Mouse (Mus musculus): Measurements from ENCODE around the gene Rhot1. TPM values are rescaled to one million over a fixed set of nuclear protein-coding genes. Genes with fewer than 3 reads are reported as not detected.

The Rhot1 gene
- polyA plus RNA-seq, 2 experiments: 40.3 to 55.8 TPM

GRCm38 (mm10) chr11:80303746-80304145, 94.9 kb downstream of the Rhot1 start:
- Histone ChIP-seq H3K4me3 (replicated peaks; ENCODE audit: low read length) (no peak overlapping the region), H3K36me3 (ENCODE audit: control insufficient read depth, insufficient read depth, low read length) (no peaks in the 10 kb centered on the region), H3K27me3 (ENCODE audit: control insufficient read depth, insufficient read depth, low read length) (peaks cover 38% of the 10 kb centered on the region), H3K9me3 (ENCODE audit: control insufficient read depth, low read length) (no peaks in the 10 kb centered on the region), H3K9ac (ENCODE audit: low read depth, low read length, severe bottlenecking) (no peak overlapping the region), H3K4me2 (replicated peaks; ENCODE audit: low read depth, low read length, severe bottlenecking) (no peak overlapping the region), H3K4me1 (ENCODE audit: control insufficient read depth, insufficient read depth, low read length) (peaks cover 16% of the 10 kb centered on the region; the same call in 1 of the 2 replicates), H3K27ac (replicated peaks; ENCODE audit: low read depth, low read length) (no peak overlapping the region)
- ATAC-seq (ENCODE audit: low FRiP score, low read depth) (no peak), DNase-seq (ENCODE audit: low spot score) (no peak)
- WGBS: 91% methylated on average over 3 of the region's 3 CpGs
- TF ChIP-seq POLR2A (IDR thresholded peaks at IDR 0.05; ENCODE audit: borderline replicate concordance, extremely low read depth, insufficient read depth, insufficient read length): no peak

- no peak overlapping the region for H3K9ac ChIP-seq (ENCODE audit: low read depth, low read length, severe bottlenecking)
- H3K27ac ChIP-seq (replicated peaks; ENCODE audit: low read depth, low read length): no peak overlapping the region
- no peaks in the 10 kb centered on the region for H3K9me3 ChIP-seq (ENCODE audit: control insufficient read depth, low read length)
- 78% methylated on average over 10 of the region's 10 CpGs for WGBS
- H3K36me3 ChIP-seq (ENCODE audit: control insufficient read depth, insufficient read depth, low read length): no peaks in the 10 kb centered on the region
- TF ChIP-seq POLR2A (IDR thresholded peaks at IDR 0.05; ENCODE audit: borderline replicate concordance, extremely low read depth, insufficient read depth, insufficient read length): no peak
- peaks cover 27% of the 10 kb centered on the region for H3K27me3 ChIP-seq (ENCODE audit: control insufficient read depth, insufficient read depth, low read length)
- no peak overlapping the region for H3K4me3 ChIP-seq (replicated peaks; ENCODE audit: low read length)
- peaks cover 15% of the 10 kb centered on the region; the same call in 1 of the 2 replicates for H3K4me1 ChIP-seq (ENCODE audit: control insufficient read depth, insufficient read depth, low read length)
- ATAC-seq (ENCODE audit: low FRiP score, low read depth) (no peak), DNase-seq (ENCODE audit: low spot score) (no peak)
- H3K4me2 ChIP-seq (replicated peaks; ENCODE audit: low read depth, low read length, severe bottlenecking): no peak overlapping the region
These were observed 96.0 kb downstream of the Rhot1 start for GRCm38 (mm10) chr11:80304846-80305245.

GRCm38 (mm10) chr11:80308537-80308936, 99.7 kb downstream of the Rhot1 start:
- DNase-seq (ENCODE audit: low spot score): no peak
- H3K9ac ChIP-seq (ENCODE audit: low read depth, low read length, severe bottlenecking): no peak overlapping the region
- no peaks in the 10 kb centered on the region for H3K9me3 ChIP-seq (ENCODE audit: control insufficient read depth, low read length)
- H3K27ac ChIP-seq (replicated peaks; ENCODE audit: low read depth, low read length): no peak overlapping the region
- no peak for ATAC-seq (ENCODE audit: low FRiP score, low read depth)
- H3K4me1 ChIP-seq (ENCODE audit: control insufficient read depth, insufficient read depth, low read length): no peaks in the 10 kb centered on the region
- no peak overlapping the region for H3K4me3 ChIP-seq (replicated peaks; ENCODE audit: low read length)
- H3K36me3 ChIP-seq (ENCODE audit: control insufficient read depth, insufficient read depth, low read length): no peaks in the 10 kb centered on the region
- 57% methylated on average over 6 of the region's 6 CpGs for WGBS
- H3K27me3 ChIP-seq (ENCODE audit: control insufficient read depth, insufficient read depth, low read length): no peaks in the 10 kb centered on the region
- TF ChIP-seq POLR2A (IDR thresholded peaks at IDR 0.05; ENCODE audit: borderline replicate concordance, extremely low read depth, insufficient read depth, insufficient read length): no peak
- no peak overlapping the region for H3K4me2 ChIP-seq (replicated peaks; ENCODE audit: low read depth, low read length, severe bottlenecking)

- H3K36me3 ChIP-seq (ENCODE audit: control insufficient read depth, insufficient read depth, low read length): no peaks in the 10 kb centered on the region
- H3K9me3 ChIP-seq (ENCODE audit: control insufficient read depth, low read length): no peaks in the 10 kb centered on the region
- no peak overlapping the region for H3K4me3 ChIP-seq (replicated peaks; ENCODE audit: low read length)
- no peaks in the 10 kb centered on the region for H3K27me3 ChIP-seq (ENCODE audit: control insufficient read depth, insufficient read depth, low read length)
- DNase-seq (ENCODE audit: low spot score) (no peak), ATAC-seq (ENCODE audit: low FRiP score, low read depth) (no peak)
- H3K9ac ChIP-seq (ENCODE audit: low read depth, low read length, severe bottlenecking): no peak overlapping the region
- TF ChIP-seq POLR2A (IDR thresholded peaks at IDR 0.05; ENCODE audit: borderline replicate concordance, extremely low read depth, insufficient read depth, insufficient read length): no peak
- H3K27ac ChIP-seq (replicated peaks; ENCODE audit: low read depth, low read length): no peak overlapping the region
- H3K4me2 ChIP-seq (replicated peaks; ENCODE audit: low read depth, low read length, severe bottlenecking): no peak overlapping the region
- no peaks in the 10 kb centered on the region for H3K4me1 ChIP-seq (ENCODE audit: control insufficient read depth, insufficient read depth, low read length)
- WGBS: 74% methylated on average over 4 of the region's 4 CpGs
These were observed 102.5 kb downstream of the Rhot1 start for GRCm38 (mm10) chr11:80311271-80311670.

DNA sequence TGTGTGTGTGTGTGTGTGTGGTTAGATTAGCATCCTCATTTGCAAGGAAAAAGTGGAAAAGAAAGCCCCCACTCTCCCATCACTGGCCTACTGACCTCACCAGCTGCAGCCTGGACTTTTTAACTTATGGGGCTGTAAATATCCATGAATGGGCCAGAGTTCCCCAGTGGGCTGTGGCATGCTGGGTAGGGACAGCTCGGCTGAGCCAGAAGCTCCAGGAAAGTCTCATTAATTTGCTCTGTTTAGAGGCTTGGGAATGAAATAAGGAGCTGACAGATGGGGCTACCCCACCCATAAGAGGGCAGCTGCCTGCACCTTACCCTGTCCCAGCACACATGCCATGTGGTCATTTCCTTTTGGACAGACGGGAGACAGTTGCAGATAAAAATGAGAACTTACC, 103.2 kb downstream of the Rhot1 start:
- ATAC-seq (ENCODE audit: low FRiP score, low read depth) (no peak), DNase-seq (ENCODE audit: low spot score) (no peak)
- no peaks in the 10 kb centered on the region for H3K27me3 ChIP-seq (ENCODE audit: control insufficient read depth, insufficient read depth, low read length)
- H3K4me2 ChIP-seq (replicated peaks; ENCODE audit: low read depth, low read length, severe bottlenecking): no peak overlapping the region
- no peaks in the 10 kb centered on the region for H3K36me3 ChIP-seq (ENCODE audit: control insufficient read depth, insufficient read depth, low read length)
- no peak overlapping the region for H3K27ac ChIP-seq (replicated peaks; ENCODE audit: low read depth, low read length)
- no peak overlapping the region for H3K4me3 ChIP-seq (replicated peaks; ENCODE audit: low read length)
- no peaks in the 10 kb centered on the region for H3K4me1 ChIP-seq (ENCODE audit: control insufficient read depth, insufficient read depth, low read length)
- no peak for TF ChIP-seq POLR2A (IDR thresholded peaks at IDR 0.05; ENCODE audit: borderline replicate concordance, extremely low read depth, insufficient read depth, insufficient read length)
- 41% methylated on average over 2 of the region's 2 CpGs for WGBS
- no peak overlapping the region for H3K9ac ChIP-seq (ENCODE audit: low read depth, low read length, severe bottlenecking)
- H3K9me3 ChIP-seq (ENCODE audit: control insufficient read depth, low read length): no peaks in the 10 kb centered on the region

DNA sequence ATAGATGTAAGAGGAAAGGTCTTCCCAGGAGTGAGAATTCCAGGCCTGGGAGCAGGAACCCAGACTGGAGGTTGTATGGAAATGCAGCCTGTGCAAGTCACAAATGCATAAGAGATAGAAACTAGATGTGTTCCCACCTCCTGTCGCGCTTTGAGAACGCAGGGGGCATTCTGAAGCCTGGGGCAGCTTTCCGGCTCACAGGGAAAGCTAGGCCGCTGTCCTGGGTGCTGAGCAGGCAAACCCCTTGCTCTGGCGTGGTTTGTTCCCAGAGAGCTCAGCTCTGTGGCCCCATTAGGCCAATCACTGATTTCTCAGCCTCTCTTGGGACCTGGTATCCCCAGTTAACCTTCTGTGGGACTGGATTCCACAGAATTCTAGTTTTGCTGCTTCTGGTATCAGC, 103.7 kb downstream of the Rhot1 start:
- DNase-seq (ENCODE audit: low spot score) (peak; percentile 29), ATAC-seq (ENCODE audit: low FRiP score, low read depth) (no peak)
- no peaks in the 10 kb centered on the region for H3K27me3 ChIP-seq (ENCODE audit: control insufficient read depth, insufficient read depth, low read length)
- no peaks in the 10 kb centered on the region for H3K4me1 ChIP-seq (ENCODE audit: control insufficient read depth, insufficient read depth, low read length)
- no peaks in the 10 kb centered on the region for H3K9me3 ChIP-seq (ENCODE audit: control insufficient read depth, low read length)
- WGBS: 0% methylated on average over 6 of the region's 6 CpGs
- TF ChIP-seq POLR2A (IDR thresholded peaks at IDR 0.05; ENCODE audit: borderline replicate concordance, extremely low read depth, insufficient read depth, insufficient read length): no peak
- no peak overlapping the region for H3K9ac ChIP-seq (ENCODE audit: low read depth, low read length, severe bottlenecking)
- no peak overlapping the region for H3K27ac ChIP-seq (replicated peaks; ENCODE audit: low read depth, low read length)
- H3K4me3 ChIP-seq (replicated peaks; ENCODE audit: low read length): no peak overlapping the region
- no peaks in the 10 kb centered on the region for H3K36me3 ChIP-seq (ENCODE audit: control insufficient read depth, insufficient read depth, low read length)
- no peak overlapping the region for H3K4me2 ChIP-seq (replicated peaks; ENCODE audit: low read depth, low read length, severe bottlenecking)

All from limb, embryonic 14.5 days (tissue).